ENCODE assay signal across 8 mouse cellular contexts in genomic region chr7:90457517-90457916, GRCm38 (mm10). TPM values are rescaled to one million over a fixed set of nuclear protein-coding genes. Genes with fewer than 3 reads are reported as not detected.
A peak's percentile ranks its signal among the peaks of the same experiment; 100 is the strongest.
DNase-seq lines count a peak whose midpoint lies in the region; ATAC-seq lines count a peak whose summit lies in the region.

No protein-coding gene starts in this region.

- peaks cover 18% of the 10 kb centered on the region for H3K4me1 ChIP-seq in forebrain, embryonic 10.5 days
- H3K4me1 ChIP-seq in midbrain, embryonic 13.5 days (replicated peaks): peaks cover 15% of the 10 kb centered on the region

- 30% methylated on average over 10 of the region's 10 CpGs for WGBS in forebrain, embryonic 10.5 days
- 15% methylated on average over 10 of the region's 10 CpGs for WGBS in midbrain, embryonic 13.5 days

- no peaks in the 10 kb centered on the region for H3K9me3 ChIP-seq in forebrain, embryonic 10.5 days
- no peaks in the 10 kb centered on the region for H3K9me3 ChIP-seq in midbrain, embryonic 13.5 days

- H3K27me3 ChIP-seq in forebrain, embryonic 10.5 days (ENCODE audit: poor library complexity, severe bottlenecking): no peaks in the 10 kb centered on the region
- no peaks in the 10 kb centered on the region for H3K27me3 ChIP-seq in midbrain, embryonic 13.5 days

- peak overlapping the region; percentile 66 for H3K4me2 ChIP-seq in midbrain, embryonic 13.5 days (replicated peaks)

- H3K9ac ChIP-seq in midbrain, embryonic 13.5 days (replicated peaks): peak overlapping the region; percentile 84

- H3K27ac ChIP-seq in forebrain, embryonic 10.5 days: peak overlapping the region; percentile 93
- H3K27ac ChIP-seq in midbrain, embryonic 13.5 days: peak overlapping the region; percentile 93

- peaks cover 24% of the 10 kb centered on the region for H3K36me3 ChIP-seq in forebrain, embryonic 10.5 days (replicated peaks)
- peaks cover 12% of the 10 kb centered on the region for H3K36me3 ChIP-seq in midbrain, embryonic 13.5 days

- DNase-seq in embryo, embryonic 10 days (ENCODE audit: low spot score): peak; percentile 40
- DNase-seq in embryo, embryonic 9.5 days (ENCODE audit: extremely low spot score): no peak
- peak; percentile 45 for DNase-seq in ES-CJ7 (ENCODE audit: low read depth, low spot score)
- no peak for DNase-seq in forebrain, embryonic 10.5 days (ENCODE audit: extremely low spot score, low spot score)
- DNase-seq in kidney, postnatal 10 days: peak; percentile 33
- DNase-seq in right cerebral cortex, postnatal 14 days: no peak
- DNase-seq in left cerebral cortex, adult 11 months (ENCODE audit: low spot score): no peak

- H3K4me3 ChIP-seq in forebrain, embryonic 10.5 days: peak overlapping the region; percentile 81
- H3K4me3 ChIP-seq in midbrain, embryonic 13.5 days (replicated peaks): peak overlapping the region; percentile 78

- ATAC-seq in midbrain, embryonic 13.5 days: peak; percentile 75

RNA-seq across cellular contexts. Expression of gene Tmem126a, which starts 0.5 kb away (rescaled TPM):
- polyA plus RNA-seq in forebrain, embryonic 10.5 days (2016; fragmentation: Nextera tagmentation; extraction: Ambion mirVana): 135 and 140 TPM in 2 replicates
- 134 and 140 TPM in 2 replicates for polyA plus RNA-seq in midbrain, embryonic 13.5 days (2015; fragmentation: Nextera tagmentation; extraction: Ambion mirVana)

RNA-seq across cellular contexts. Expression of gene Crebzf, which starts 15.0 kb away (rescaled TPM):
- 21.8 and 24.2 TPM in 2 replicates for polyA plus RNA-seq in forebrain, embryonic 10.5 days (2016; fragmentation: Nextera tagmentation; extraction: Ambion mirVana)
- 34.1 and 39.5 TPM in 2 replicates for polyA plus RNA-seq in midbrain, embryonic 13.5 days (2015; fragmentation: Nextera tagmentation; extraction: Ambion mirVana)

RNA-seq across cellular contexts. Expression of gene Tmem126b, which starts 18.3 kb away (rescaled TPM):
- polyA plus RNA-seq in forebrain, embryonic 10.5 days (2016; fragmentation: Nextera tagmentation; extraction: Ambion mirVana): 31.6 and 32.9 TPM in 2 replicates
- 46.4 and 46.7 TPM in 2 replicates for polyA plus RNA-seq in midbrain, embryonic 13.5 days (2015; fragmentation: Nextera tagmentation; extraction: Ambion mirVana)

RNA-seq across cellular contexts. Expression of gene Dlg2, which starts 19.0 kb away (rescaled TPM):
- 0.95 and 0.96 TPM in 2 replicates for polyA plus RNA-seq in forebrain, embryonic 10.5 days (2016; fragmentation: Nextera tagmentation; extraction: Ambion mirVana)
- polyA plus RNA-seq in midbrain, embryonic 13.5 days (2015; fragmentation: Nextera tagmentation; extraction: Ambion mirVana): 13.0 and 13.9 TPM in 2 replicates

RNA-seq across cellular contexts. Expression of gene Ccdc89, which starts 31.1 kb away (rescaled TPM):
- polyA plus RNA-seq in forebrain, embryonic 10.5 days (2016; fragmentation: Nextera tagmentation; extraction: Ambion mirVana): 2.4 and 2.5 TPM in 2 replicates
- 2.8 and 2.9 TPM in 2 replicates for polyA plus RNA-seq in midbrain, embryonic 13.5 days (2015; fragmentation: Nextera tagmentation; extraction: Ambion mirVana)

Comparison
In these comparisons a context has a peak if more than half of its experiments do, and no peak if none do; other contexts are left out.
1. DNase-seq: peak in embryo, embryonic 10 days (single experiment), ES-CJ7 (single experiment) and kidney, postnatal 10 days (single experiment); none in embryo, embryonic 9.5 days (single experiment), forebrain, embryonic 10.5 days (single experiment), right cerebral cortex, postnatal 14 days (single experiment) and left cerebral cortex, adult 11 months (single experiment).